Mouse (Mus musculus) fibroblast of lung, adult 2 months (primary cell): ENCODE measurements around the gene Rassf8.

Source experiments
- DNase-seq: peaks from one replicate; pipeline ENCODE4 v3.0.0-alpha.2; 2011; ENCODE audit warnings: low read depth

The Rassf8 gene

GRCm38 (mm10) chr6:145747671-145748640 is 1.4 kb downstream of the Rassf8 start:
- DNase-seq: no peak

GRCm38 (mm10) chr6:145750394-145750793 is 3.8 kb downstream of the Rassf8 start:
- no peak for DNase-seq

GRCm38 (mm10) chr6:145753296-145753695 is 6.7 kb downstream of the Rassf8 start:
- DNase-seq: no peak

DNA sequence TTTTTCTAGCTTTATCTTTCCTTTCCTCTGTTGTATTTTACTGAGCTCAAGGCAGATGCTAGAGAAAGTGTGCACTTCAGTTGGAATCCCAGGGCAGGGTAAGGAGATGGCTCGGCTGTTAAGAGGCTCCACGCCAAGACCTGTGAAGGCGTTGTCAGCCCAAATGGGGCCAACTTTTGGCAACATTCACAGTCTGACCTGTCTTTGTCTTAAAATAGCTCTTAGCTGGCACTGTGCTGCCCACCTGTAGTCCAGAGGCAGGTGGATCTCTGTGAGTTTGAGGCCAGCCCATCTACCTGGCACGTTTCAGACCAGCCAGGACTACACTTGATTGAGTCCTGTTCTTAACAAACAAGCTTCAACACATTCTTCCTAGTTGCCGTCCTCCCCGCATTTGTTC is 7.9 kb downstream of the Rassf8 start:
- no peak for DNase-seq

DNA sequence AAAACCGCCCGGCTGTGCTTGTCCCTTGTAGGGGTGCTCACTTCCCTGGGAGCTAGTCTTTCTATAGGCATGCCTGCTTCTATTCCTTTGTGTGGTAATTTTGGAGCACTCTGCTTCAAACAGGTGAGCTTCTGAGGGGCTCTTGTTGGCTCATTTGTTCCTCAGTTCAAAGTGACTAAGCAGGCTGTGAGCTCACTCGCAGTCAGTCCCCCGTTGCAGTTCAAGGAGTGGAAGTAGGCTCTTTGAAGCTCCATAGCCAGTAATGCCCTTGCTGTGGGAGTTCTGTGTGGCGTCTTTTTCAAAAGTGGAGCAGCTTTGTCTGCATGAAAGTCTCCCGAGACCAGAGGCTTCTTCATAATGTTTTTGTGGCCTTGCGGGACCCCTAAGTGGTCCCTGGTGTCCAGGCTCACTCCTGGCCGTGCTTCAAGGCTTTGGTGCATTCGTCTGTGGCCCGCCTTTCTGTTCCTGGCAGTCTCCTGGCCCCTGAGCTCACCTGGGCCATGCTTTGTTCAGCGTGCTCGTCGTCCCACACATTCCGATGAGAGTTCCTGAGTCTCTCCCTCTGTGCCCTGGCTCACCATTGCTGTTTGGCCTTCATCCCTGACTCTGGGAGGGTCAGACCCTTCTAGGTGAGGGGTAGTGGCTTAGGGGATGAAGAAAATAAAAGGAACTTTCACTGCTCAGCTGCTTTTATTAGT is 9.5 kb downstream of the Rassf8 start:
- no peak for DNase-seq

- no peak for DNase-seq
These were observed 10.1 kb downstream of the Rassf8 start for GRCm38 (mm10) chr6:145756640-145757005.

DNA sequence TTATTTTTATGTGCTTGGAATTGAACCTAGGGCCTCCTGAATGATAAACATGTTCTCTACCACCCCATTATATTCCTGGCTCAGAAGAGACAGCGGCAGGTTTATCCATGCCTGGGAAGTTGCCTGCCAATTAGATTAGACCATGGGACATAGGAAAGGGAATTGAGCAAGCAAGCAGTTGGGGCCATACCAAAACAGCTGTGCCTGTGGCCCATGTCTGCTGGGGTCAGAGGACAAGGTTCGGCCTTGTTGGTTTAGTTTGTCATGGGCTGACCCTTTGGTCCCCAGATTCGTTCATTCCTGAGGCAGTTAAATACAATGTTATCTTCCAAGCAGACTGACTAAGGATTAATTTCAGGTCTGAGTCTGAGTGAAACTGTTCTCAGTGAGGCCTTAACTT is 10.8 kb downstream of the Rassf8 start:
- no peak for DNase-seq

- DNase-seq: no peak
These were observed 12.1 kb downstream of the Rassf8 start for GRCm38 (mm10) chr6:145758685-145759084.

DNA sequence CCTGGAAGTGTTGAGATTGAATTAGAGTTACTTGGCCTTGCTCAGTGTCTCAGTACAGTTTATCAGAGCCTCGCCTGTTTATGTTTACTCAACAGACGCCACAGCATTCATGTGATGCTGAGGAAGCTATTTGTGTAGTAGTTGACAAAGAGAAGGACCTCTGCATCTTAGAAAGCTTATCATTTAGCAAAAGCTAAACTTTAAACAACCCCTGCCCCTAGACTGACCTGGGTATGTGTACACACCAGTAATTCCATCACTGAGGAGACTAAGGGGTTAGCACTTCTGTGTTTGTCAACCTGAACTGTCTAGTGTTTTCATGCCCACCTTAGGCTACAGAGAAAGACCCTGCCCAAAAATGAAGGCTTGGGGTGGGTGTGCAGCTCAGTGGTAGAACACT is 12.9 kb downstream of the Rassf8 start:
- DNase-seq: no peak

- no peak for DNase-seq
These were observed 13.9 kb downstream of the Rassf8 start for GRCm38 (mm10) chr6:145760246-145761016.

GRCm38 (mm10) chr6:145761151-145761935 is 14.8 kb downstream of the Rassf8 start:
- no peak for DNase-seq

GRCm38 (mm10) chr6:145762016-145762415 is 15.5 kb downstream of the Rassf8 start:
- DNase-seq: no peak

DNA sequence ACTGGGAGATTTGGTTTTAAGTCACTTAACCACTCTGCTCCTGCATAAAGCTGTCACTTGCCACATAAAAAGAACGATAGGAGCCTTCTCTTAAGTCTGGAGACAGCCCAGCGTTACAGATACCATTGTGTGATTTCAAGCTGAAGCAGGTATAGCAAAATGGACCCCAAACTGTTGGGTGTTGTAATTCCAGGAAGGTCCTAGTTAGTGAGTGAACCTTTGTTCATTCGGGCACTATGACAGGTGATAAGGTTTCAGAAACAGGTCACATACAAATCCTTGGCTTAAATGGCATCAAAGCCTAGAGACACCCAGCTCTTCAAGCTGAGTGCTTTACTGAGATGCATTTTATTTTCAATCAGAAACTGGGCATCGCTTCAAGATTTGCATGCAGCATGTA is 16.5 kb downstream of the Rassf8 start:
- DNase-seq: no peak

GRCm38 (mm10) chr6:145765011-145765410 is 18.5 kb downstream of the Rassf8 start:
- no peak for DNase-seq

- DNase-seq: no peak
These were observed 20.4 kb downstream of the Rassf8 start for GRCm38 (mm10) chr6:145766971-145767370.

GRCm38 (mm10) chr6:145767637-145768036 is 21.1 kb downstream of the Rassf8 start:
- DNase-seq: no peak

- peak; percentile 87 for DNase-seq
These were observed 22.2 kb downstream of the Rassf8 start for GRCm38 (mm10) chr6:145768671-145769292.

DNA sequence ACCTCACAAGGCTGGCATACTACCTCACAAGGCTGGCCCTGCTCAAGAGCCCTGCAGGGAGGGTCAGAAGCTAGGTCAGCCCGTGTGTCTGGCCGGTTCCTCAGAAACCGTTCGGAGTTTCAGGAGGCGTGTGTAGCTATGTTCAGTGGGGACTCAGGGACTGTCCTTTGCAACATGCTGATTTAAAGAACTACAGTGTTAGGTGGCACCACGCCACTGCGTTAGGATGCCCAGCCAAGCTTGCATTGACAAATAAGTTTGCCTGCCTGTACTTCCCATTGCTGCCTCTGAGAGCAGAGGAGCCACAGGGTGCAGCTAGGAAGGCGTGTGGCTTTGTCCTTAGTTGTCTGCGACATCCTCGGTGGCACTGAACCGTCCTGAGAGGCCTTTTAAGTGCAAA is 23.3 kb downstream of the Rassf8 start:
- no peak for DNase-seq

DNA sequence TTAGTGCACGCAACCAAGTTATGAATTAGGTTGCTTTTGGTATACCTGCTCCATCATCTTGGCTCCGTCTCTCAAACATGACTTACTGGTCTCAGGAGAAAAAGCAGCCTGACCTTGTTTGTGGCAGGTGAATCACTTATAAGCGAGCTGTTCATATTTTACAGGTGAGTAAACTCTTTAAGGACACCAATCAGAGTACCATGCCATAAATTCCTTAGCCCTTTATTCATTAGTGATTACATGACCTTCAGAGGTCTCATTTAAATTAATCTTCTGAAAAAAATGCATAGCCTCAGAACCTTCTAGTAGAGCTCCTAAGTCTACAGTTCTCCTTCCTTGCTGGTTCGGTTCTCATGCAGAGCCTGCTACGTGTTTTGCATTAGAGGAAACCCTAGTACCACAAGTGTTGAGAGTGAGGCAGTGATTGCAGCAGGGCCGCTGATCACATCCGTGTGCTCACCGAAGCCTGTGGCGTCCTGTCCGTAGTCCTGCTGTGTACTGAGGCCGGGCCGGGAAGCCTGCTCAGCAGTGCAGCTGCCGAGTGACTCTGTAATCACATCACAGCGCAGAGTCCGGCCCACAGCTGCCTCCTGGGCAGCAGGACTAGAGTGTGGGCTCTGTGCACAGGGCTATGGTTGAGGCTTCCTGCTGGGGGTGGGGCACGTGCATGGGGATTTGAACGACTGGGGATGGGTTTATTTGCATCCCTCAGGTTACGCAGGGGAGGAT is 23.9 kb downstream of the Rassf8 start:
- DNase-seq: no peak

DNA sequence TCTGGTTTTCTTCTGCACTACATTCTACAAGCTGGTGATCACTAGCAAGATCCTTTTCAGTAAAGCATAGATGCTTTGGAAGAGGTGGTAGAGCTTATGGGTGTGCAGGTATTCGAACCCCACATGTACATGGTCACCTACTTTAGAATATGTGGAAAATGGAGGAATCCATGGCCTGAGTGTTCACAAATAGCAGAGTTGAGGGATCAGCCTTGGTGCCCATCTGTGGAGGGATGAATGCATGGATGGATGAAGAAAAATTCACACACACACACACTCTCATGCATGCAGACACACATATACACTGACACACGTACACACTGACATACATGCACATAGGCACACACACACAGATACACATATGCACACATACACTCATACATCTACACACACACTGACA is 27.9 kb downstream of the Rassf8 start:
- DNase-seq: no peak

DNA sequence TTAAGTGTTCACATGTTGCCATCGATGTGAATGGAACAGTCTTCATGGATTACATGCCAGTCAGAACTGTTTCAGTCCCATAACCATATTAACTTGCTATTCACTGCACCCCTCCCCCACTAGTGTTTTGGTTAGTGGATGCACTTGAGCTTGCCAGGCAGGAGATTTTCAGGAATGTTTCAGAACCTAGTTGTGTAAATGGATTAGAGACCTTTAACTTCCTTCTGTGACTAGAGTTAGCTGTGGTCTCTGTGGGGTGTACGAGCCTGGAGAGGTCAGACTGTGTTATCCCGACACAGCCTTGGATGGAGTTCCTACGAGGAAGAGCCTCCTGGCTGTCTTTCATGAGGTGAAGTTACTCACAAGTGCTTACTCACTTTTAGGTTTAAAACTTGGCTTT is 29.7 kb downstream of the Rassf8 start:
- DNase-seq: no peak
